Mouse (Mus musculus) spleen, adult 2 months (tissue): ENCODE measurements around the gene Nudt12. TPM values are rescaled to one million over a fixed set of nuclear protein-coding genes. Genes with fewer than 3 reads are reported as not detected.

ENCODE experiments used
- DNase-seq, 2 experiments: peaks; one replicate each; pipeline versions ENCODE4 v3.0.0 to v3.0.0-alpha.2; 2012 to 2021; ENCODE audit warnings: low spot score in 2 of 2, low read depth in 1 of 2
- H3K27ac ChIP-seq: fragments of 200-500 bp; 2 replicates; pipeline ENCODE4 v1.5.1; 2012; ENCODE audit warnings: low read length, inconsistent platforms; ENCODE audit not compliant: insufficient read depth
- H3K27me3 ChIP-seq: fragments of 200-500 bp; 2 replicates; pipeline ENCODE4 v1.6.1; 2012; ENCODE audit warnings: mild to moderate bottlenecking, moderate library complexity, low read length, inconsistent platforms; ENCODE audit not compliant: control insufficient read depth, insufficient read depth
- H3K36me3 ChIP-seq: fragments of 200-500 bp; 2 replicates; pipeline ENCODE4 v1.6.1; 2012; ENCODE audit warnings: mild to moderate bottlenecking, low read length, inconsistent platforms; ENCODE audit not compliant: control insufficient read depth, insufficient read depth
- H3K4me1 ChIP-seq: fragments of 200-500 bp; 2 replicates; pipeline ENCODE4 v1.6.1; 2011; ENCODE audit warnings: inconsistent platforms; ENCODE audit not compliant: control insufficient read depth, insufficient read depth, insufficient read length
- H3K4me3 ChIP-seq: fragments of 200-500 bp; 2 replicates; pipeline ENCODE4 v1.5.1; 2011; ENCODE audit warnings: mild to moderate bottlenecking, inconsistent platforms; ENCODE audit not compliant: insufficient read depth, insufficient read length; ENCODE audit errors: extremely low read depth
- CTCF ChIP-seq: fragments of 200-500 bp; IDR thresholded peaks from 2 replicates; pipeline ENCODE4 v1.5.1; 2011; ENCODE audit warnings: mild to moderate bottlenecking, inconsistent platforms; ENCODE audit not compliant: insufficient read depth, insufficient read length, insufficient replicate concordance; ENCODE audit errors: extremely low read depth
- POLR2A ChIP-seq: fragments of 200-500 bp; IDR thresholded peaks from 2 replicates; pipeline ENCODE4 v1.6.1; 2011; ENCODE audit warnings: low read depth, low read length, inconsistent platforms
- WGBS: fragments of 180-500 bp; shearing (Covaris S2); methylation state at CpG from one replicate; pipeline ENCODE4 v1.1.7; 2018; 5-methylcytosine and 5-hydroxymethylcytosine counted together
- polyA plus RNA-seq: library from polyadenylated mRNA; depleted of rRNA; stranded (reverse); fragments of >200 nt; gene quantifications from 2 replicates; pipeline ENCODE4 v1.2.3, GENCODE M21; 2012; rRNA removed

The Nudt12 gene
- polyA plus RNA-seq, 1 experiment = 0.47 TPM

GRCm38 (mm10) chr17:59012421-59013090, 616 bp downstream of the Nudt12 start:
- Histone ChIP-seq H3K4me1 (no peaks in the 10 kb centered on the region), H3K4me3 (peak overlapping the region; percentile 66), H3K27ac (no peak overlapping the region), H3K36me3 (no peaks in the 10 kb centered on the region), H3K27me3 (no peaks in the 10 kb centered on the region)
- TF ChIP-seq POLR2A (no peak), CTCF (no peak)
- DNase-seq = no peak
- WGBS = 12% methylated on average over 15 of the region's 15 CpGs

- no peak overlapping the region; the same call in 1 of the 2 replicates for H3K4me3 ChIP-seq
- 83% methylated on average over 13 of the region's 13 CpGs for WGBS
- no peaks in the 10 kb centered on the region for H3K4me1 ChIP-seq
- H3K27ac ChIP-seq = no peak overlapping the region
- TF ChIP-seq POLR2A (no peak), CTCF (no peak)
- no peak for DNase-seq
- no peaks in the 10 kb centered on the region for H3K36me3 ChIP-seq
- no peaks in the 10 kb centered on the region for H3K27me3 ChIP-seq
These were observed 1.4 kb downstream of the Nudt12 start for GRCm38 (mm10) chr17:59011546-59012307.

- Histone ChIP-seq H3K36me3 (no peaks in the 10 kb centered on the region), H3K27ac (no peak within 1 kb of the TSS), H3K27me3 (no peaks in the 10 kb centered on the region), H3K4me1 (no peaks in the 10 kb centered on the region), H3K4me3 (no peak within 1 kb of the TSS)
- WGBS = 84% methylated on average over 6 of the region's 6 CpGs
- DNase-seq = no peak
- no peak for TF ChIP-seq CTCF
- no peak for TF ChIP-seq POLR2A
These were observed 21.9 kb downstream of the Nudt12 start, which contains the start of gene Pdzph1 for GRCm38 (mm10) chr17:58991275-58991674. Pdzph1 (minus strand) TSS chr17:58991375.

- TF ChIP-seq POLR2A (no peak), CTCF (no peak)
- WGBS = 74% methylated on average over 5 of the region's 5 CpGs
These were observed 39.9 kb downstream of the Nudt12 start for GRCm38 (mm10) chr17:58973237-58973636.

GRCm38 (mm10) chr17:58959905-58960304, 53.3 kb downstream of the Nudt12 start:
- WGBS = 30% methylated on average over 3 of the region's 3 CpGs
- TF ChIP-seq CTCF (no peak), POLR2A (no peak)
- Histone ChIP-seq H3K4me1 (no peaks in the 10 kb centered on the region), H3K27ac (no peak overlapping the region), H3K4me3 (no peak overlapping the region), H3K27me3 (no peaks in the 10 kb centered on the region), H3K36me3 (no peaks in the 10 kb centered on the region)
- DNase-seq = no peak

More at GRCm38 (mm10) chr17:58973237-58973636, 39.9 kb downstream of the Nudt12 start:
- Histone ChIP-seq H3K27me3 (no peaks in the 10 kb centered on the region), H3K36me3 (no peaks in the 10 kb centered on the region), H3K27ac (no peak overlapping the region), H3K4me3 (no peak overlapping the region), H3K4me1 (no peaks in the 10 kb centered on the region)
- no peak for DNase-seq

GRCm38 (mm10) chr17:58957055-58957454, 56.1 kb downstream of the Nudt12 start:
- DNase-seq = no peak
- Histone ChIP-seq H3K36me3 (no peaks in the 10 kb centered on the region), H3K27me3 (no peaks in the 10 kb centered on the region), H3K4me3 (no peak overlapping the region), H3K27ac (no peak overlapping the region), H3K4me1 (no peaks in the 10 kb centered on the region)
- WGBS = 96% methylated on average over 1 of the region's 1 CpGs
- TF ChIP-seq POLR2A (no peak), CTCF (no peak)

Other genes with a start within 250 kb of the Nudt12 start
- 0.19 TPM in 1 of 2 replicates, not detected in the other for gene Pdzph1, start 22.0 kb downstream of the Nudt12 start, polyA plus RNA-seq